Mouse (Mus musculus) kidney, postnatal 14 days (tissue): ENCODE results near the gene Zdhhc19.

Source experiments
- DNase-seq: peaks from one replicate; pipeline ENCODE4 v3.0.0; 2022; ENCODE audit warnings: mixed read lengths

Gene Zdhhc19

GRCm38 (mm10) chr16:32516006-32516962 is 20.2 kb downstream of the Zdhhc19 start:
- DNase-seq: no peak

- no peak for DNase-seq
Observed at GRCm38 (mm10) chr16:32517785-32518481, 21.9 kb downstream of the Zdhhc19 start.

- no peak for DNase-seq
Observed at GRCm38 (mm10) chr16:32519656-32520371, 23.7 kb downstream of the Zdhhc19 start.

GRCm38 (mm10) chr16:32520372-32520748 is 24.3 kb downstream of the Zdhhc19 start:
- DNase-seq: no peak

GRCm38 (mm10) chr16:32522578-32523194 is 26.6 kb downstream of the Zdhhc19 start:
- DNase-seq: no peak

- DNase-seq: peak; percentile 66
Observed at GRCm38 (mm10) chr16:32523462-32524243, 27.6 kb downstream of the Zdhhc19 start.

- no peak for DNase-seq
Observed at GRCm38 (mm10) chr16:32524244-32524615, 28.2 kb downstream of the Zdhhc19 start.

GRCm38 (mm10) chr16:32526906-32527305 is 30.8 kb downstream of the Zdhhc19 start:
- no peak for DNase-seq

GRCm38 (mm10) chr16:32532878-32533826 is 37.1 kb downstream of the Zdhhc19 start:
- no peak for DNase-seq

- DNase-seq: no peak
Observed at GRCm38 (mm10) chr16:32535157-32535751, 39.2 kb downstream of the Zdhhc19 start.

GRCm38 (mm10) chr16:32537867-32538660 is 42.0 kb downstream of the Zdhhc19 start:
- no peak for DNase-seq

- DNase-seq: no peak
Observed at GRCm38 (mm10) chr16:32538761-32539255, 42.7 kb downstream of the Zdhhc19 start.

GRCm38 (mm10) chr16:32541338-32542179 is 45.5 kb downstream of the Zdhhc19 start:
- peak; percentile 15 for DNase-seq

- no peak for DNase-seq
Observed at GRCm38 (mm10) chr16:32543422-32543821, 47.4 kb downstream of the Zdhhc19 start.

GRCm38 (mm10) chr16:32547156-32548068 is 51.3 kb downstream of the Zdhhc19 start:
- DNase-seq: no peak

- DNase-seq: no peak
Observed at GRCm38 (mm10) chr16:32550084-32550483, 54.0 kb downstream of the Zdhhc19 start.

- no peak for DNase-seq
Observed at GRCm38 (mm10) chr16:32550487-32550886, 54.4 kb downstream of the Zdhhc19 start.
